Mouse (Mus musculus): ENCODE results near the gene Ampd1. TPM values are rescaled to one million over a fixed set of nuclear protein-coding genes. Genes with fewer than 3 reads are reported as not detected.

Gene Ampd1
- polyA plus RNA-seq, 1 experiment from 2014 or later = not detected

GRCm38 (mm10) chr3:103123636-103124035, 49.8 kb downstream of the Ampd1 start:
- no peak overlapping the region for H3K4me2 ChIP-seq (ENCODE audit: low read length)
- 79% methylated on average over 3 of the region's 3 CpGs for whole genome bisulfite sequencing
- H3K9me3 ChIP-seq (ENCODE audit: control insufficient read depth, low read length) = no peaks in the 10 kb centered on the region
- H3K4me3 ChIP-seq (ENCODE audit: low read depth, low read length) = no peak overlapping the region
- H3K36me3 ChIP-seq (ENCODE audit: control insufficient read depth, insufficient read depth, low read length) = no peaks in the 10 kb centered on the region
- H3K27ac ChIP-seq (ENCODE audit: low read depth) = no peak overlapping the region
- no peak for DNase-seq (ENCODE audit: low spot score)
- no peaks in the 10 kb centered on the region for H3K27me3 ChIP-seq (replicated peaks; ENCODE audit: control insufficient read depth, insufficient read depth, low read length)
- ATAC-seq (replicated peaks; ENCODE audit: low FRiP score, low TSS enrichment, low read depth) = no peak
- no peak overlapping the region for H3K9ac ChIP-seq (ENCODE audit: low read length)
- no peaks in the 10 kb centered on the region for H3K4me1 ChIP-seq (replicated peaks; ENCODE audit: control insufficient read depth, insufficient read depth, low read length)

GRCm38 (mm10) chr3:103126138-103126537, 52.3 kb downstream of the Ampd1 start:
- H3K27me3 ChIP-seq (replicated peaks; ENCODE audit: control insufficient read depth, insufficient read depth, low read length) = no peaks in the 10 kb centered on the region
- H3K4me1 ChIP-seq (replicated peaks; ENCODE audit: control insufficient read depth, insufficient read depth, low read length) = peaks cover 7% of the 10 kb centered on the region
- no peak overlapping the region for H3K4me2 ChIP-seq (ENCODE audit: low read length)
- no peaks in the 10 kb centered on the region for H3K36me3 ChIP-seq (ENCODE audit: control insufficient read depth, insufficient read depth, low read length)
- DNase-seq (ENCODE audit: low spot score) (no peak), ATAC-seq (replicated peaks; ENCODE audit: low FRiP score, low TSS enrichment, low read depth) (no peak)
- no peak overlapping the region for H3K4me3 ChIP-seq (ENCODE audit: low read depth, low read length)
- 90% methylated on average over 3 of the region's 3 CpGs for WGBS
- no peak overlapping the region for H3K27ac ChIP-seq (ENCODE audit: low read depth)
- H3K9me3 ChIP-seq (ENCODE audit: control insufficient read depth, low read length) = no peaks in the 10 kb centered on the region
- no peak overlapping the region for H3K9ac ChIP-seq (ENCODE audit: low read length)

GRCm38 (mm10) chr3:103127177-103127576, 53.4 kb downstream of the Ampd1 start:
- no peaks in the 10 kb centered on the region for H3K27me3 ChIP-seq (replicated peaks; ENCODE audit: control insufficient read depth, insufficient read depth, low read length)
- H3K4me1 ChIP-seq (replicated peaks; ENCODE audit: control insufficient read depth, insufficient read depth, low read length) = peaks cover 7% of the 10 kb centered on the region
- H3K36me3 ChIP-seq (ENCODE audit: control insufficient read depth, insufficient read depth, low read length) = no peaks in the 10 kb centered on the region
- H3K9me3 ChIP-seq (ENCODE audit: control insufficient read depth, low read length) = no peaks in the 10 kb centered on the region
- no peak overlapping the region for H3K4me3 ChIP-seq (ENCODE audit: low read depth, low read length)
- WGBS = 36% methylated on average over 2 of the region's 2 CpGs
- H3K27ac ChIP-seq (ENCODE audit: low read depth) = no peak overlapping the region
- ATAC-seq (replicated peaks; ENCODE audit: low FRiP score, low TSS enrichment, low read depth) (no peak), DNase-seq (ENCODE audit: low spot score) (no peak)
- H3K9ac ChIP-seq (ENCODE audit: low read length) = no peak overlapping the region
- H3K4me2 ChIP-seq (ENCODE audit: low read length) = no peak overlapping the region

- peaks cover 7% of the 10 kb centered on the region for H3K4me1 ChIP-seq (replicated peaks; ENCODE audit: control insufficient read depth, insufficient read depth, low read length)
- no peaks in the 10 kb centered on the region for H3K9me3 ChIP-seq (ENCODE audit: control insufficient read depth, low read length)
- ATAC-seq (replicated peaks; ENCODE audit: low FRiP score, low TSS enrichment, low read depth) = no peak
- H3K4me2 ChIP-seq (ENCODE audit: low read length) = no peak overlapping the region
- WGBS = 80% methylated on average over 5 of the region's 5 CpGs
- no peaks in the 10 kb centered on the region for H3K27me3 ChIP-seq (replicated peaks; ENCODE audit: control insufficient read depth, insufficient read depth, low read length)
- H3K9ac ChIP-seq (ENCODE audit: low read length) = no peak overlapping the region
- H3K4me3 ChIP-seq (ENCODE audit: low read depth, low read length) = no peak overlapping the region
- no peak for DNase-seq (ENCODE audit: low spot score)
- H3K36me3 ChIP-seq (ENCODE audit: control insufficient read depth, insufficient read depth, low read length) = no peaks in the 10 kb centered on the region
- H3K27ac ChIP-seq (ENCODE audit: low read depth) = no peak overlapping the region
Measured at GRCm38 (mm10) chr3:103127721-103128120, 53.9 kb downstream of the Ampd1 start.

GRCm38 (mm10) chr3:103128251-103128650, 54.4 kb downstream of the Ampd1 start:
- H3K4me2 ChIP-seq (ENCODE audit: low read length) = no peak overlapping the region
- H3K27ac ChIP-seq (ENCODE audit: low read depth) = no peak overlapping the region
- ATAC-seq (replicated peaks; ENCODE audit: low FRiP score, low TSS enrichment, low read depth) (no peak), DNase-seq (ENCODE audit: low spot score) (no peak)
- H3K4me3 ChIP-seq (ENCODE audit: low read depth, low read length) = no peak overlapping the region
- no peak overlapping the region for H3K9ac ChIP-seq (ENCODE audit: low read length)
- H3K27me3 ChIP-seq (replicated peaks; ENCODE audit: control insufficient read depth, insufficient read depth, low read length) = no peaks in the 10 kb centered on the region
- 43% methylated on average over 4 of the region's 4 CpGs for WGBS
- H3K4me1 ChIP-seq (replicated peaks; ENCODE audit: control insufficient read depth, insufficient read depth, low read length) = peaks cover 7% of the 10 kb centered on the region
- H3K36me3 ChIP-seq (ENCODE audit: control insufficient read depth, insufficient read depth, low read length) = no peaks in the 10 kb centered on the region
- no peaks in the 10 kb centered on the region for H3K9me3 ChIP-seq (ENCODE audit: control insufficient read depth, low read length)

- peak overlapping the region; percentile 3; the same call in 1 of the 2 replicates for H3K4me2 ChIP-seq (ENCODE audit: low read length)
- no peak overlapping the region for H3K9ac ChIP-seq (ENCODE audit: low read length)
- H3K27me3 ChIP-seq (replicated peaks; ENCODE audit: control insufficient read depth, insufficient read depth, low read length) = no peaks in the 10 kb centered on the region
- H3K9me3 ChIP-seq (ENCODE audit: control insufficient read depth, low read length) = no peaks in the 10 kb centered on the region
- DNase-seq (ENCODE audit: low spot score) (no peak), ATAC-seq (replicated peaks; ENCODE audit: low FRiP score, low TSS enrichment, low read depth) (no peak)
- H3K36me3 ChIP-seq (ENCODE audit: control insufficient read depth, insufficient read depth, low read length) = no peaks in the 10 kb centered on the region
- WGBS = 73% methylated on average over 8 of the region's 8 CpGs
- H3K27ac ChIP-seq (ENCODE audit: low read depth) = 0 out of 2 replicates have a peak overlapping the region, but pooled peaks have one; percentile 16
- peaks cover 7% of the 10 kb centered on the region for H3K4me1 ChIP-seq (replicated peaks; ENCODE audit: control insufficient read depth, insufficient read depth, low read length)
- H3K4me3 ChIP-seq (ENCODE audit: low read depth, low read length) = no peak overlapping the region
Measured at GRCm38 (mm10) chr3:103129367-103130159, 55.7 kb downstream of the Ampd1 start.

GRCm38 (mm10) chr3:103130236-103130751, 56.5 kb downstream of the Ampd1 start:
- ATAC-seq (replicated peaks; ENCODE audit: low FRiP score, low TSS enrichment, low read depth) = peak; percentile 68; the same call in 1 of the 2 replicates
- WGBS = 14% methylated on average over 6 of the region's 6 CpGs
- Histone ChIP-seq H3K36me3 (ENCODE audit: control insufficient read depth, insufficient read depth, low read length) (no peaks in the 10 kb centered on the region), H3K9me3 (ENCODE audit: control insufficient read depth, low read length) (no peaks in the 10 kb centered on the region), H3K27me3 (replicated peaks; ENCODE audit: control insufficient read depth, insufficient read depth, low read length) (no peaks in the 10 kb centered on the region), H3K9ac (ENCODE audit: low read length) (no peak overlapping the region), H3K27ac (ENCODE audit: low read depth) (0 out of 2 replicates have a peak overlapping the region, but pooled peaks have one; percentile 16), H3K4me1 (replicated peaks; ENCODE audit: control insufficient read depth, insufficient read depth, low read length) (peaks cover 7% of the 10 kb centered on the region), H3K4me2 (ENCODE audit: low read length) (peak overlapping the region; percentile 35), H3K4me3 (ENCODE audit: low read depth, low read length) (no peak overlapping the region)
- peak; percentile 64 for DNase-seq (ENCODE audit: low spot score)

- Histone ChIP-seq H3K4me1 (replicated peaks; ENCODE audit: control insufficient read depth, insufficient read depth, low read length) (peaks cover 7% of the 10 kb centered on the region), H3K4me2 (ENCODE audit: low read length) (no peak overlapping the region), H3K27ac (ENCODE audit: low read depth) (no peak overlapping the region), H3K36me3 (ENCODE audit: control insufficient read depth, insufficient read depth, low read length) (0 out of 2 replicates have a peak, but pooled peaks cover 3% of the 10 kb centered on the region), H3K4me3 (ENCODE audit: low read depth, low read length) (no peak overlapping the region), H3K9ac (ENCODE audit: low read length) (no peak overlapping the region), H3K9me3 (ENCODE audit: control insufficient read depth, low read length) (no peaks in the 10 kb centered on the region), H3K27me3 (replicated peaks; ENCODE audit: control insufficient read depth, insufficient read depth, low read length) (no peaks in the 10 kb centered on the region)
- no peak for DNase-seq (ENCODE audit: low spot score)
- no peak for ATAC-seq (replicated peaks; ENCODE audit: low FRiP score, low TSS enrichment, low read depth)
- WGBS = 92% methylated on average over 10 of the region's 10 CpGs
Measured at GRCm38 (mm10) chr3:103133098-103133497, 59.3 kb downstream of the Ampd1 start.

All from intestine, embryonic 14.5 days (tissue).